Mouse (Mus musculus): ENCODE measurements around the gene Mast4.

- no peak for TF ChIP-seq CTCF (IDR thresholded peaks at IDR 0.05; ENCODE audit: control insufficient read depth, insufficient read depth, insufficient read length)
- no peak for TF ChIP-seq MAX (IDR thresholded peaks at IDR 0.05)
- TF ChIP-seq CEBPB (IDR thresholded peaks at IDR 0.05; ENCODE audit: low read depth), result no peak
- no peak for TF ChIP-seq MYOD1 (IDR thresholded peaks at IDR 0.05; ENCODE audit: control insufficient read depth, insufficient read length, low read depth)
- TF ChIP-seq USF1 (IDR thresholded peaks at IDR 0.05; ENCODE audit: low read depth), result no peak
- no peak for TF ChIP-seq MYOG (IDR thresholded peaks at IDR 0.05; ENCODE audit: control insufficient read depth, extremely low read depth, insufficient read length)
- no peak for TF ChIP-seq FOSL1 (IDR thresholded peaks at IDR 0.05; ENCODE audit: insufficient read depth, low read length, poor library complexity, severe bottlenecking)
These were observed 1.6 kb downstream of the Mast4 start for GRCm38 (mm10) chr13:103332731-103333130.

All from C2C12 (cell line).